Mouse (Mus musculus) liver, embryonic 15.5 days (tissue): ENCODE measurements around the gene Ubn2. TPM values are rescaled to one million over a fixed set of nuclear protein-coding genes. Genes with fewer than 3 reads are reported as not detected.
"Not testable (repeated sequence)": the region's sequence is repeated elsewhere in the genome, so short reads cannot be mapped to it uniquely, and the experiment has no call there.

Experiments
- ATAC-seq: fragments of 200-750 bp; cut with Nextera tagmentation; 2 replicates; pipeline ENCODE4 v1.8.0; 2017; ENCODE audit warnings: moderate number of reproducible peaks, mild to moderate bottlenecking, moderate library complexity; ENCODE audit not compliant: insufficient read depth
- H3K27ac ChIP-seq: fragments of 300-500 bp; sonication (generic); replicated peaks from 2 replicates; pipeline ENCODE4 v1.5.1; 2015; ENCODE audit warnings: mild to moderate bottlenecking, inconsistent platforms
- H3K27me3 ChIP-seq: fragments of 300-500 bp; sonication (generic); 2 replicates; pipeline ENCODE4 v1.6.1; 2015; ENCODE audit warnings: mild to moderate bottlenecking, inconsistent platforms
- H3K36me3 ChIP-seq: fragments of 300-500 bp; sonication (generic); replicated peaks from 2 replicates; pipeline ENCODE4 v1.6.1; 2015; ENCODE audit warnings: moderate library complexity, mild to moderate bottlenecking, inconsistent platforms
- H3K4me1 ChIP-seq: fragments of 300-500 bp; sonication (generic); replicated peaks from 2 replicates; pipeline ENCODE4 v1.6.1; 2015; ENCODE audit warnings: inconsistent platforms
- H3K4me2 ChIP-seq: fragments of 300-500 bp; sonication (generic); 2 replicates; pipeline ENCODE4 v1.6.1; 2015; ENCODE audit warnings: moderate library complexity, mild to moderate bottlenecking, inconsistent platforms
- H3K4me3 ChIP-seq: fragments of 300-500 bp; sonication (generic); replicated peaks from 2 replicates; pipeline ENCODE4 v1.5.1; 2015; ENCODE audit warnings: mild to moderate bottlenecking, inconsistent platforms
- H3K9ac ChIP-seq: fragments of 300-500 bp; sonication (generic); 2 replicates; pipeline ENCODE4 v1.6.1; 2015; ENCODE audit warnings: moderate library complexity, mild to moderate bottlenecking, inconsistent platforms
- H3K9me3 ChIP-seq: fragments of 300-500 bp; sonication (generic); replicated peaks from 2 replicates; pipeline ENCODE4 v1.6.1; 2016; ENCODE audit warnings: inconsistent platforms
- WGBS: fragments of 180-500 bp; shearing (Covaris S2); methylation state at CpG from one replicate; pipeline ENCODE4 v1.1.7; 2015; ENCODE audit warnings: mixed read lengths; ENCODE audit not compliant: insufficient replicate concordance; 5-methylcytosine and 5-hydroxymethylcytosine counted together
- polyA plus RNA-seq: library from polyadenylated mRNA; unstranded; fragments of >200 nt; fragmentation: Nextera tagmentation; extraction: Ambion mirVana; gene quantifications from 2 replicates; pipeline ENCODE4 v1.2.1, GENCODE M21; 2015

Ubn2 gene
- polyA plus RNA-seq, 1 experiment from 2014 or later, result 4.1 TPM

DNA sequence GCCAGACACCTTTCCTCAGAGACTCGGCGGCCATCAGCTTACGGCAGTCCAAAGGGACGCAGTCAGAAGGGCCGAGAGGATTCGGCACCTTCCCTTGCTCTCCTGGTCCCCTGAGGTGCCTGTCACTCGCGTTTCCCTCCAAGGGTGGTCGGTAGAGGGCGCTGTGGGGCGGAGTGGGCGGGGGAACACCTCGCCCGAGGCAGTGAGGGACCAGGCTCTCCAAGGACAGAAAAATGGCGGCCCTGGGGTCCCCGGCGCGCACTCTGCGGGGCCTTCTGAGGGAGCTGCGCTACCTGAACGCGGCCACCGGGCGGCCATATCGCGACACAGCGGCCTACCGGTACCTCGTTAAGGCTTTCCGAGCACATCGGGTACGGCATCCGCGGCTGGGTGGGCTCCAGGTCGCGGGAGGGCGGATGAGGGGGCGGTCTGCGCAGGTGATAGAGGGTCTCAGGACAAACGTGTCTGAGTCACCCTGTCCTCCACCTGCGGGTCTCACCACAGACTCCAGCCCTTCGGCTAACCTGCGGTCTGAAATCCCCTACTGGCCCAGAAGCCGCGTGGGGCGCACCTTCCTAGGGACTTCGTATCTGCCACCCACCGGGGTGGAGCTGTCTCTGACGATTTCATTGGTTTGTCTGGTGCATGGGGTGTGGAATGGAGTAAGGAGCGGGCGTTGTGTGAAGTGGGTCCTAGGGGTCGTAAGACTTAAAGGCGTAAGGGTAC lies 101.1 kb downstream of the Ubn2 start:
- H3K4me2 ChIP-seq, result peak overlapping the region; percentile 86
- 0 out of 2 replicates have a peak, but pooled peaks cover 3% of the 10 kb centered on the region for H3K36me3 ChIP-seq
- H3K4me3 ChIP-seq, result peak overlapping the region; percentile 97
- WGBS, result under 1% methylated on average over 53 of the region's 53 CpGs
- no peaks in the 10 kb centered on the region for H3K27me3 ChIP-seq
- ATAC-seq, result peak; percentile 79
- no peaks in the 10 kb centered on the region for H3K9me3 ChIP-seq
- H3K27ac ChIP-seq, result peak overlapping the region; percentile 97
- peaks cover 27% of the 10 kb centered on the region for H3K4me1 ChIP-seq
- peak overlapping the region; percentile 97 for H3K9ac ChIP-seq

DNA sequence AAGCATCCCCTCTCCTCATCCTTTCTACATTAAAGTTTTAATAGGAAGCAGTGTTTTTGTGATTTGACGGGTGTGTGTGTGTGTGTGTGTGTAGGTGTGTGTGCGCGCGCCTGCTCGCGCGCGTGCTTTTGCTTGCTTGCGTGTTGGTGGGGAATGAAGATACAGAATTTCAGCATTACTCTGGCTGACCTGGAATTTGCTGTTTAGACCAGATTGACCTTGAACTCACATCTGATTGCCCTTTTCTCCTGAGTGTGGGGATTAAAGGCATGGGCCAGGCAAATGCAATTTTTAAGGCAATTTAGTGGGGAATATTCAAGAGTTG lies 101.6 kb downstream of the Ubn2 start:
- Histone ChIP-seq H3K27ac (peak overlapping the region; percentile 97), H3K9me3 (no peaks in the 10 kb centered on the region), H3K4me1 (peaks cover 27% of the 10 kb centered on the region), H3K9ac (peak overlapping the region; percentile 97), H3K4me2 (peak overlapping the region; percentile 86), H3K36me3 (0 out of 2 replicates have a peak, but pooled peaks cover 5% of the 10 kb centered on the region), H3K4me3 (peak overlapping the region; percentile 97), H3K27me3 (no peaks in the 10 kb centered on the region)
- no peak for ATAC-seq
- WGBS, result 0% methylated on average over 9 of the region's 9 CpGs

DNA sequence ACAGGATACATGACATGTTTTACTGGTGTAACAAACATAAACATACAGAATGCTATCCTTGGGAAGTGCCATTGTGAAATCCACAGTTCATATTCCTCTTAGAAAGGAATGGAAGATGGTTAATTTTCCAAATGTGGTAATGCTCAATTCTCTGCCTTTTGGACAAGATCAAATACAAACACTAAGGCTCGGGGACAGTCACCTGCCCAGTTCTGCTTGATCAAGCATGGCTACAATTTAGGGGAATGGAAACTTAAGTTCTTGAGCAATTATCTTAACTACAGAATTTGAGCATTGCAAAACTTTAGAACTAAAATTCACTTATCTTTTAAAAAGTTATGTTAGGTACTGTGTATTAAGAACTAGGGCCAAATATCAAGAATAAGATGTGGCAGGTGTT lies 102.0 kb downstream of the Ubn2 start:
- no peak for ATAC-seq
- H3K4me2 ChIP-seq, result peak overlapping the region; percentile 86
- H3K36me3 ChIP-seq, result 0 out of 2 replicates have a peak, but pooled peaks cover 5% of the 10 kb centered on the region
- H3K4me1 ChIP-seq, result peaks cover 27% of the 10 kb centered on the region
- H3K9me3 ChIP-seq, result no peaks in the 10 kb centered on the region
- 56% methylated on average over 1 of the region's 1 CpGs for WGBS
- H3K9ac ChIP-seq, result peak overlapping the region; percentile 97
- H3K27me3 ChIP-seq, result no peaks in the 10 kb centered on the region
- no peak overlapping the region for H3K27ac ChIP-seq
- peak overlapping the region; percentile 97 for H3K4me3 ChIP-seq

DNA sequence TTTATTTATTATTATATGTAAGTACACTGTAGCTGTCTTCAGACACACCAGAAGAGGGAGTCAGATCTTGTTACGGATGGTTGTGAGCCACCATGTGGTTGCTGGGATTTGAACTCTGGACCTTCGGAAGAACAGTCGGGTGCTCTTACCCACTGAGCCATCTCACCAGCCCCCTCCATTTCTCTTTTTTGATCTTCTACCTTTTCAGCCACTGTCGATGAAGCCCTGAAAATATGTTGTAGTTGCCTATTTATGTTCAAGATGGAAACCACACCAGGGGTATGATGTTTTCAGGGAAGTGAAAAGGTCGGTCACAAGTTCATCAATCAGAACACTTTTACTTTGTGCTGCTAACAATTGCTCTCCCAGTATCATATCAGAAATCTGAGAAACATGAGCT lies 110.4 kb downstream of the Ubn2 start:
- not testable (repeated sequence) for ATAC-seq, H3K36me3 ChIP-seq, H3K4me3 ChIP-seq, H3K4me1 ChIP-seq, H3K9me3 ChIP-seq, H3K27me3 ChIP-seq, H3K27ac ChIP-seq, H3K9ac ChIP-seq, H3K4me2 ChIP-seq
- WGBS, result 77% methylated on average over 5 of the region's 5 CpGs

DNA sequence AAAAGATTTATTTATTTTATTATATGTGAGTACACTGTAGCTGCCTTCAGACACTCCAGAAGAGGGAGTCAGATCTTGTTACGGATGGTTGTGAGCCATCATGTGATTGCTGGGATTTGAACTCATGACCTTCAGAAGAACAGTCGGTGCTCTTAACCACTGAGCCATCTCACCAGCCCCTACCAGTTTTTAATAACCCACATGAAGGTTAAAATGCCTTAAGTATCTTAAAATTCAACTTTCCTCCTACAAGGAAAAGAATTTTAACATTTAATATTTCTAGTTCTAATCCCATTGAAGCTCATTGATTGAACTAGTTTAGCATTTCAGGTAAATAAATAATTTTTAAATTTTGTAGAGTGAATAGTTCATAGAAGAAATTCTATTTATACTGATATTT lies 113.3 kb downstream of the Ubn2 start:
- ATAC-seq, H3K27ac ChIP-seq, H3K4me2 ChIP-seq, H3K27me3 ChIP-seq, H3K9me3 ChIP-seq, H3K4me3 ChIP-seq, H3K36me3 ChIP-seq, H3K9ac ChIP-seq: not testable (repeated sequence)
- 78% methylated on average over 2 of the region's 2 CpGs for WGBS
- H3K4me1 ChIP-seq, result peaks cover 15% of the 10 kb centered on the region

DNA sequence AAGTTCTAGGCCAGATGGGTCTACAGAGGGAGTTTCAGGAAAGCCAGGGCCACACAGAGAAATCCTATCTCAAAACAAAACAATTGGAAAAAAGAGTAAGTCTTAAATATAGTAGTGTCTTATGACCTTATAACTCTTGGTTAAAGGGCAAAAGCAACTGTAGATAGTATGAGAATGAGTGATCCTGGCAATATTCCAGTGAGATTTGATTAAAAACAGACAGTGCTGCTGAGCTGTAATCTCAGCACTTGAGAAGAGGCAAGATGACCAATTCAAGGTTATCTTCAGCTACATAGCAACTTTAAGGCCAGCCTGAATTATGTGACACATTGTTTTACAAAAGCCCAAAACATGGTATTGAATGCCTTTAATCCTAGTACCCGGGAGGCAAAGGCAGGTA lies 114.0 kb downstream of the Ubn2 start:
- 55% methylated on average over 1 of the region's 1 CpGs for WGBS
- Histone ChIP-seq H3K4me3 (no peak overlapping the region), H3K27ac (no peak overlapping the region), H3K9me3 (no peaks in the 10 kb centered on the region), H3K9ac (no peak overlapping the region), H3K4me2 (no peak overlapping the region), H3K4me1 (peaks cover 15% of the 10 kb centered on the region), H3K36me3 (no peaks in the 10 kb centered on the region), H3K27me3 (no peaks in the 10 kb centered on the region)
- no peak for ATAC-seq

DNA sequence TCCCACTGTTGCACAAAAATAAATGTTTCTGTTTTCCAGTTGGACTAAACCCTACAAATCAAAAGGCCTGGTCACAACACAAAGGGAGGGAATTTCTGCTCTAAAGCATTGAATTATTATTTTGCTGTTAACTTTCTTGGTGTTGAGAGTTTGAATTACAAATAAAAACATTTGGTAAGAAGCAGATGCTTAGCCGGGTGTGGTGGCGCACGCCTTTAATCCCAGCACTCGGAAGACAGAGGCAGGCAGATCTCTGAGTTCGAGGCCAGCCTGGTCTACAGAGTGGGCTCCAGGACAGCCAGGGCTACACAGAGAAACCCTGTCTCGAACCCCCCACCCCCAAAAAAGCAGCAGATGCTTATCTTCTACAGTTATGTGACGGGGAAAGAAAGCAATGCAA lies 114.8 kb downstream of the Ubn2 start:
- H3K4me2 ChIP-seq, H3K9me3 ChIP-seq, ATAC-seq, H3K9ac ChIP-seq, H3K36me3 ChIP-seq, H3K4me3 ChIP-seq, H3K27me3 ChIP-seq: not testable (repeated sequence)
- H3K27ac ChIP-seq, result 0 out of 2 replicates have a peak overlapping the region, but pooled peaks have one; percentile 20
- 76% methylated on average over 7 of the region's 7 CpGs for WGBS
- peaks cover 18% of the 10 kb centered on the region for H3K4me1 ChIP-seq

DNA sequence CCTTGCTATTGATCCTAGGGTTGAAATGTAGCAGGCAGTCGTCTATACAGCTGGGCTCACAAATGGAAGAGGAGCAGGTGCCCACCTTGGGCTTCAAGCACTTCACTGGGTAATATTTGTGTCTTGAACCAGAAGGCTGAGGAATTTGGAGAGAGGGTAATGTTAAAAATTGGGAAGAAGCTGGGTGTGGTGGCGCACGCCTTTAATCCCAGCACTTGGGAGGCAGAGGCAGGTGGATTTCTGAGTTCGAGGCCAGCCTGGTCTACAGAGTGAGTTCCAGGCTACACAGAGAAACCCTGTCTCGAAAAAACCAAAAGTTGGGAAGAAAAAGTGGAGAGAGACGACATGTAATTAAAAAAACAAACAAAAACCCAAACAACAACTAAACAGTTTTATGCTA lies 116.1 kb downstream of the Ubn2 start:
- not testable (repeated sequence) for H3K27me3 ChIP-seq, H3K9me3 ChIP-seq, ATAC-seq
- peak overlapping the region; percentile 71 for H3K4me2 ChIP-seq
- H3K27ac ChIP-seq, result peak overlapping the region; percentile 100
- H3K9ac ChIP-seq, result peak overlapping the region; percentile 93
- peaks cover 10% of the 10 kb centered on the region for H3K36me3 ChIP-seq
- H3K4me3 ChIP-seq, result peak overlapping the region; percentile 79
- H3K4me1 ChIP-seq, result peaks cover 28% of the 10 kb centered on the region
- 63% methylated on average over 6 of the region's 6 CpGs for WGBS

DNA sequence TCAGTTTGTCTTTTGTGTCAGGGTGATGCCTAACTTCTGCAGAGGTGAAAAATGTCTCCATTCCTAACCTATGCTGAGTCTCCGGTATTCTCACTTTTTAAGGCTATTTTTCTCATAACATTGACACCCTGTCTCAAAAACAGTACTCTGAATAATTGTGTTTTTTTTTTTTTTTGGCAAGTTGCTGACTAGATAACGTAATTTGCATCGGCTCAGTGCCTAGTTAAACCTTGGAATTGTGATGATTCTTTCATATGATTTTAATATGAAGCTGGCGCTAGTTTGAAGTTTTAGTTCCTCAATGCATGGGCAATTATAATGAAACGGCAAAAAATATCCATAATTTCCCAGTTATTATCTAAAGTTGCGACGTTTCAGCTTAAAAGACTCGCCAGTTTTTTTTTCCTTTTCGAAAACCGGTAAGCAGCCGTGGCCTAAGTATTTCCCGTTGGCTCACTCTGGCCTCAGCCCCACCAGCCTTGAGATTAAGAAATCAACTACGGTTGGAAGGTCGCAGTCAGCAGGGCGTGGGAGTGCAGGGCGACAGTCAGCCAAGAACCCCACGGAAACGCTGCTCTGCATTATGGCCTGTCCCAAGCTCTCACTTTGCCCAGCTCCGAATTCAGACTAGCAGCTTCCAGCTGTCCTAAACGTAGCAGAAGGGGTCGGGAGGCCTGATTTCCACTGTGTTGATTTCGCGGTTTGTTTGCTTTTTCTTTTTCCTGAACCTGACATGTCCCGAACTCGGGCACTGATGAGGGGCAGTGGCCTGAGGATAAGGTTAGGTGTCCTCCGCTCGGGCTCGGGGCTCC lies 116.7 kb downstream of the Ubn2 start:
- peak overlapping the region; percentile 93 for H3K9ac ChIP-seq
- H3K4me1 ChIP-seq, result peaks cover 31% of the 10 kb centered on the region
- WGBS, result 4% methylated on average over 28 of the region's 28 CpGs
- peak overlapping the region; percentile 100 for H3K27ac ChIP-seq
- ATAC-seq, result peak; percentile 59
- peak overlapping the region; percentile 71 for H3K4me2 ChIP-seq
- no peaks in the 10 kb centered on the region for H3K9me3 ChIP-seq
- H3K36me3 ChIP-seq, result peaks cover 13% of the 10 kb centered on the region
- peak overlapping the region; percentile 79 for H3K4me3 ChIP-seq
- H3K27me3 ChIP-seq, result no peaks in the 10 kb centered on the region

DNA sequence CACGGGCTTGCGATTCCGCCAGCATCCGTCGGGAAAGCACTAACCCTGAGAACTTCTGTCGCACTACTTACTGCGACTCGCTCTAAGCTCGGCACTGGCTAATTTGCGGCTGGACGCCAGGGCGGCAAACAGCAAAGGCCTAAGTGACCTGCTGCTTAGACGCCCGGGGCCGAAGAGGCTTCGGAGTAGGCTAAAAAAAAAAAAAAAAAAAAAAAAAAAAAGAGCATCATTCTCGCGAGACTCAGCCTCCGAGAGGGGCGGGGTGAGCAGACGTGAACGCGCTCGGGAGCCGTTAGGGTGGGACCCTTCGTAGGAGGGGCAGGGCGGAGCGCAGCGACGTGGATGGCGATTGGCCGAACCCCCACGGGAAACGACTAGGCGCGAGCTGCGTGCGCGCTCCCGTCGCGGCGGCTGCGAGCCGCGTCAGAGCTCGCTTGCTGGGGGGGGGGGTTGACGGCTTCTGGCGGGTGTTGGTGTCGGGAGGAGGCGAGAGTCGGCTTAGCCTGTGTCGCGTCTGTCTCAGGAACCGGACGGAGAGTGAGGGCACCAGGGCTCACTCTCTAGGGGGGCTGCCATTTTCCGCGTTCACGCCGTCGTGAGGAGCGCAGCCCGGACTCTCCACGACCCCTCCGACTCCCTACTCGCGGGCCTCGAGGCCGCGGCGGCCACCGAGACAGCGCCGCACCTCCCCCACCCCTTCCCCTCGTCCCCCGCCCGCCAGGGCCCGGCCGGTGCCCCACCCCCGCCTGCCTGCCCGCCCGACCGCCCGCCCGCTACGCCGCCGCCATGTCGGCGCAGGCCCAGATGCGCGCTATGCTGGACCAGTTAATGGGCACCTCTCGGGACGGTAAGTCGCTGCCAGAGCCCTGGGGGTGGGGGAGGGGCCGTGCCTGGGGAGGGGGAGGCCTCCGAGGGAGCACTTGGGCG lies 117.6 kb downstream of the Ubn2 start, which contains the start of gene Luc7l2:
TSS of gene Luc7l2 (plus strand) at position 273 of the 927 bp plus-strand sequence.
- peak within 1 kb of the TSS; percentile 79 for H3K4me3 ChIP-seq
- H3K4me2 ChIP-seq, result peak within 1 kb of the TSS; percentile 71
- peaks cover 33% of the 10 kb centered on the region for H3K4me1 ChIP-seq
- H3K9ac ChIP-seq, result peak within 1 kb of the TSS; percentile 93
- H3K27me3 ChIP-seq, result no peaks in the 10 kb centered on the region
- peak; percentile 79 for ATAC-seq
- peaks cover 22% of the 10 kb centered on the region for H3K36me3 ChIP-seq
- peak within 1 kb of the TSS; percentile 100 for H3K27ac ChIP-seq
- WGBS, result under 1% methylated on average over 97 of the region's 98 CpGs
- no peaks in the 10 kb centered on the region for H3K9me3 ChIP-seq
